Mouse (Mus musculus): ENCODE data around the gene Grin1.

The Grin1 gene

GRCm38 (mm10) chr2:25318971-25319773 is at the start of gene Grin1:
Gene Grin1, minus strand, starts transcription at chr2:25319187.
- DNase-seq (ENCODE audit: low spot score), result peak; percentile 86

GRCm38 (mm10) chr2:25365091-25365761 is 46.2 kb upstream of the Grin1 start, which contains the start of gene Uap1l1:
Gene Uap1l1, minus strand, starts transcription at chr2:25365682.
- peak; percentile 73 for DNase-seq (ENCODE audit: low spot score)

- DNase-seq (ENCODE audit: low spot score), result no peak
These were observed 45.7 kb upstream of the Grin1 start for GRCm38 (mm10) chr2:25364761-25365090.

GRCm38 (mm10) chr2:25364313-25364712 is 45.3 kb upstream of the Grin1 start:
- DNase-seq (ENCODE audit: low spot score), result no peak

GRCm38 (mm10) chr2:25363478-25364178 is 44.6 kb upstream of the Grin1 start:
- no peak for DNase-seq (ENCODE audit: low spot score)

GRCm38 (mm10) chr2:25359848-25360247 is 40.9 kb upstream of the Grin1 start:
- DNase-seq (ENCODE audit: low spot score), result no peak

- DNase-seq (ENCODE audit: low spot score), result peak; percentile 94
These were observed 37.5 kb upstream of the Grin1 start, which contains the start of gene Dpp7 for GRCm38 (mm10) chr2:25356208-25357079. Gene Dpp7, minus strand, starts transcription at chr2:25356359.

- DNase-seq (ENCODE audit: low spot score), result no peak
These were observed 36.6 kb upstream of the Grin1 start for GRCm38 (mm10) chr2:25355419-25356066.

- DNase-seq (ENCODE audit: low spot score), result no peak
These were observed 35.2 kb upstream of the Grin1 start for GRCm38 (mm10) chr2:25354211-25354610.

- DNase-seq (ENCODE audit: low spot score), result no peak
These were observed 31.7 kb upstream of the Grin1 start for GRCm38 (mm10) chr2:25350701-25351100.

- DNase-seq (ENCODE audit: low spot score), result no peak
These were observed 30.5 kb upstream of the Grin1 start for GRCm38 (mm10) chr2:25349499-25349898.

- DNase-seq (ENCODE audit: low spot score), result no peak
These were observed 29.2 kb upstream of the Grin1 start for GRCm38 (mm10) chr2:25348162-25348561.

- no peak for DNase-seq (ENCODE audit: low spot score)
These were observed 19.3 kb upstream of the Grin1 start for GRCm38 (mm10) chr2:25338303-25338702.

GRCm38 (mm10) chr2:25333569-25333968 is 14.6 kb upstream of the Grin1 start:
- DNase-seq (ENCODE audit: low spot score), result no peak

- peak; percentile 100 for DNase-seq (ENCODE audit: low spot score)
These were observed 13.5 kb upstream of the Grin1 start, which contains the start of gene Man1b1 for GRCm38 (mm10) chr2:25332286-25333160. Gene Man1b1, plus strand, starts transcription at chr2:25332338.

GRCm38 (mm10) chr2:25331470-25331869 is 12.5 kb upstream of the Grin1 start:
- DNase-seq (ENCODE audit: low spot score), result peak; percentile 12

- peak; percentile 77 for DNase-seq (ENCODE audit: low spot score)
These were observed 9.5 kb upstream of the Grin1 start for GRCm38 (mm10) chr2:25328440-25328839.

GRCm38 (mm10) chr2:25326036-25326435 is 7.0 kb upstream of the Grin1 start:
- DNase-seq (ENCODE audit: low spot score), result no peak

- DNase-seq (ENCODE audit: low spot score), result no peak
These were observed 1.1 kb upstream of the Grin1 start for GRCm38 (mm10) chr2:25320084-25320483.
